Comparison of ENCODE assay signal across 20 mouse cellular contexts in genomic region chr9:67817898-67818667, GRCm38 (mm10). TPM values are rescaled to one million over a fixed set of nuclear protein-coding genes. Genes with fewer than 3 reads are reported as not detected.
DNase-seq lines count a peak whose midpoint lies in the region; ATAC-seq and TF ChIP-seq lines count a peak whose summit lies in the region.
"Had no signal": no experiment of that assay in that cellular context is flagged by ENCODE, and none has a peak within 500 bp of the region (broad histone marks: within the 10 kb centered on the region; RNA-seq: fewer than 3 reads in every experiment).

No protein-coding gene starts in this region.

- peak; percentile 13; the same call in 1 of the 2 replicates for ATAC-seq in lung, postnatal 0 days
- ATAC-seq in heart, embryonic 13.5 days (ENCODE audit: extremely low read depth, insufficient number of reproducible peaks, low FRiP score, low TSS enrichment): peak; percentile 66
- ATAC-seq in forebrain, embryonic 13.5 days: no peak
- ATAC-seq: CD4-positive, CD25-positive, alpha-beta regulatory T cell, adult 4 months; intestine, postnatal 0 days; midbrain, embryonic 15.5 days; Patski had no signal

- no peaks in the 10 kb centered on the region for H3K9me3 ChIP-seq in lung, postnatal 0 days (ENCODE audit: low read length)
- H3K9me3 ChIP-seq in heart, embryonic 13.5 days: no peaks in the 10 kb centered on the region
- no peaks in the 10 kb centered on the region for H3K9me3 ChIP-seq in forebrain, embryonic 13.5 days (replicated peaks)
- H3K9me3 ChIP-seq: embryonic facial prominence, embryonic 12.5 days; hindbrain, embryonic 12.5 days; midbrain, embryonic 15.5 days had no signal

- intact Hi-C loops in heart, postnatal 25 days (cut with DNase I): no loop called here

- H3K36me3 ChIP-seq in lung, postnatal 0 days (ENCODE audit: insufficient read depth, low read length): no peaks in the 10 kb centered on the region
- H3K36me3 ChIP-seq in heart, embryonic 13.5 days: no peaks in the 10 kb centered on the region
- no peaks in the 10 kb centered on the region for H3K36me3 ChIP-seq in forebrain, embryonic 13.5 days (ENCODE audit: poor library complexity, severe bottlenecking)
- H3K36me3 ChIP-seq: embryonic facial prominence, embryonic 12.5 days; hindbrain, embryonic 12.5 days; midbrain, embryonic 15.5 days had no signal

- H3K4me3 ChIP-seq in lung, postnatal 0 days (ENCODE audit: low read depth, low read length): no peak overlapping the region
- peak overlapping the region; percentile 27 for H3K4me3 ChIP-seq in heart, embryonic 13.5 days
- no peak overlapping the region for H3K4me3 ChIP-seq in forebrain, embryonic 13.5 days
- H3K4me3 ChIP-seq: embryonic facial prominence, embryonic 12.5 days; hindbrain, embryonic 12.5 days; midbrain, embryonic 15.5 days had no signal

- no peaks in the 10 kb centered on the region for H3K27me3 ChIP-seq in lung, postnatal 0 days (replicated peaks; ENCODE audit: insufficient read depth, low read length)
- no peaks in the 10 kb centered on the region for H3K27me3 ChIP-seq in heart, embryonic 13.5 days (replicated peaks)
- H3K27me3 ChIP-seq in forebrain, embryonic 13.5 days: no peaks in the 10 kb centered on the region
- H3K27me3 ChIP-seq: embryonic facial prominence, embryonic 12.5 days; hindbrain, embryonic 12.5 days; midbrain, embryonic 15.5 days had no signal

- no peak overlapping the region for H3K4me2 ChIP-seq in lung, postnatal 0 days (replicated peaks; ENCODE audit: low read depth, low read length)
- H3K4me2 ChIP-seq in heart, embryonic 13.5 days: peak overlapping the region; percentile 58
- H3K4me2 ChIP-seq in forebrain, embryonic 13.5 days: no peak overlapping the region
- H3K4me2 ChIP-seq: embryonic facial prominence, embryonic 12.5 days; hindbrain, embryonic 12.5 days; midbrain, embryonic 15.5 days had no signal

- no peak for TF ChIP-seq CTCF in lung, postnatal 0 days (IDR thresholded peaks at IDR 0.05)

- H3K9ac ChIP-seq in lung, postnatal 0 days (replicated peaks; ENCODE audit: low read depth): no peak overlapping the region
- H3K9ac ChIP-seq in heart, embryonic 13.5 days: peak overlapping the region; percentile 71; the same call in 1 of the 2 replicates
- no peak overlapping the region for H3K9ac ChIP-seq in forebrain, embryonic 13.5 days
- H3K9ac ChIP-seq: embryonic facial prominence, embryonic 12.5 days; hindbrain, embryonic 12.5 days; liver, embryonic 14.5 days; midbrain, embryonic 15.5 days had no signal

- H3K27ac ChIP-seq in lung, postnatal 0 days (ENCODE audit: low read length): no peak overlapping the region
- H3K27ac ChIP-seq in heart, embryonic 13.5 days (replicated peaks): peak overlapping the region; percentile 93
- H3K27ac ChIP-seq in forebrain, embryonic 13.5 days: no peak overlapping the region
- H3K27ac ChIP-seq: embryonic facial prominence, embryonic 12.5 days; hindbrain, embryonic 12.5 days; liver, embryonic 14.5 days; midbrain, embryonic 15.5 days had no signal

- peak; percentile 91 for DNase-seq in heart, adult 11 months
- DNase-seq in heart, postnatal 25 days (ENCODE audit: low spot score): no peak
- DNase-seq in lung, postnatal 0 days (ENCODE audit: low spot score): no peak
- no peak for DNase-seq in lung, postnatal 4 days
- no peak for DNase-seq in spleen, adult 18-20 months
- DNase-seq in yolk sac, embryonic 10.5 days (ENCODE audit: low spot score): no peak
- DNase-seq: cerebellum, adult 9-10 months; lung, postnatal 36 days; right cerebral cortex, postnatal 4 days had no signal

- 13% methylated on average over 10 of the region's 10 CpGs for WGBS in lung, postnatal 0 days
- 16% methylated on average over 10 of the region's 10 CpGs for WGBS in heart, embryonic 13.5 days
- WGBS in forebrain, embryonic 13.5 days: 65% methylated on average over 10 of the region's 10 CpGs

- TF ChIP-seq EP300 in lung, postnatal 0 days (IDR thresholded peaks at IDR 0.05): no peak

- H3K4me1 ChIP-seq in lung, postnatal 0 days (ENCODE audit: insufficient read depth, low read depth, low read length): no peaks in the 10 kb centered on the region
- H3K4me1 ChIP-seq in heart, embryonic 13.5 days: peaks cover 45% of the 10 kb centered on the region
- peaks cover 7% of the 10 kb centered on the region; the same call in 1 of the 2 replicates for H3K4me1 ChIP-seq in forebrain, embryonic 13.5 days
- H3K4me1 ChIP-seq: midbrain, embryonic 15.5 days had no signal

RNA-seq across cellular contexts. Expression of gene C2cd4a, which starts 14.0 kb away (rescaled TPM):
- total RNA-seq in heart, postnatal 25 days (2021): not detected
- polyA plus RNA-seq in lung, postnatal 0 days (2015; fragmentation: Nextera tagmentation; extraction: Ambion mirVana): 0.47 and 0.54 TPM in 2 replicates
- 0.27 and 0.34 TPM in 2 replicates for polyA plus RNA-seq in heart, embryonic 13.5 days (2015; fragmentation: Nextera tagmentation; extraction: Ambion mirVana)
- not detected in 2 replicates for polyA plus RNA-seq in forebrain, embryonic 13.5 days (2015; fragmentation: Nextera tagmentation; extraction: Ambion mirVana)
- total RNA-seq: adrenal gland, adult 18-20 months had no signal
- polyA plus RNA-seq: CD4-positive, CD25-positive, alpha-beta regulatory T cell, adult 4 months; hindbrain, embryonic 12.5 days; neural tube, embryonic 11.5 days had no signal

RNA-seq across cellular contexts. Expression of gene Vps13c, which starts 22.1 kb away (rescaled TPM):
- total RNA-seq in heart, postnatal 25 days (2021): 10 to 100 TPM; 39.9 to 44.4 TPM
- 6.9 and 8.9 TPM in 2 replicates for polyA plus RNA-seq in lung, postnatal 0 days (2015; fragmentation: Nextera tagmentation; extraction: Ambion mirVana)
- 4.0 and 4.7 TPM in 2 replicates for polyA plus RNA-seq in heart, embryonic 13.5 days (2015; fragmentation: Nextera tagmentation; extraction: Ambion mirVana)
- polyA plus RNA-seq in forebrain, embryonic 13.5 days (2015; fragmentation: Nextera tagmentation; extraction: Ambion mirVana): 7.7 and 8.1 TPM in 2 replicates

RNA-seq across cellular contexts. Expression of gene C2cd4b, which starts 58.8 kb away (rescaled TPM):
- total RNA-seq in heart, postnatal 25 days (2021): 1 to 10 TPM; 1.6 to 1.9 TPM
- polyA plus RNA-seq in lung, postnatal 0 days (2015; fragmentation: Nextera tagmentation; extraction: Ambion mirVana): 7.7 and 8.8 TPM in 2 replicates
- 0.71 and 1.1 TPM in 2 replicates for polyA plus RNA-seq in heart, embryonic 13.5 days (2015; fragmentation: Nextera tagmentation; extraction: Ambion mirVana)
- polyA plus RNA-seq in forebrain, embryonic 13.5 days (2015; fragmentation: Nextera tagmentation; extraction: Ambion mirVana): 0.15 TPM in 1 of 2 replicates, not detected in the other
- polyA plus RNA-seq: CD4-positive, CD25-positive, alpha-beta regulatory T cell, adult 4 months; liver, embryonic 14.5 days had no signal
